Mouse (Mus musculus) embryonic facial prominence, embryonic 14.5 days (tissue): ENCODE results near the gene Dynlt1b. TPM values are rescaled to one million over a fixed set of nuclear protein-coding genes. Genes with fewer than 3 reads are reported as not detected.
"Not testable (repeated sequence)": the region's sequence is repeated elsewhere in the genome, so short reads cannot be mapped to it uniquely, and the experiment has no call there.

Experiments
- ATAC-seq: fragments of 200-750 bp; cut with Nextera tagmentation; 2 replicates; pipeline ENCODE4 v1.8.0; 2017; ENCODE audit warnings: low read depth, moderate number of reproducible peaks, moderate TSS enrichment
- DNase-seq: peaks from one replicate; pipeline ENCODE4 v3.0.0-alpha.2; 2015; ENCODE audit warnings: low spot score
- H3K27ac ChIP-seq: fragments of 300-500 bp; sonication (generic); replicated peaks from 2 replicates; pipeline ENCODE4 v1.5.1; 2014; ENCODE audit warnings: low read depth, mild to moderate bottlenecking, low read length, moderate library complexity
- H3K27me3 ChIP-seq: fragments of 300-500 bp; sonication (generic); replicated peaks from 2 replicates; pipeline ENCODE4 v1.6.1; 2014; ENCODE audit warnings: low read length; ENCODE audit not compliant: control insufficient read depth, insufficient read depth
- H3K36me3 ChIP-seq: fragments of 300-500 bp; sonication (generic); 2 replicates; pipeline ENCODE4 v1.6.1; 2014; ENCODE audit warnings: low read length, mixed read lengths; ENCODE audit not compliant: control insufficient read depth, insufficient read depth
- H3K4me1 ChIP-seq: fragments of 300-500 bp; sonication (generic); 2 replicates; pipeline ENCODE4 v1.6.1; 2014; ENCODE audit warnings: antibody characterized with exemption, low read length; ENCODE audit not compliant: control insufficient read depth, insufficient read depth
- H3K4me2 ChIP-seq: fragments of 300-500 bp; sonication (generic); 2 replicates; pipeline ENCODE4 v1.6.1; 2014; ENCODE audit warnings: low read depth, mild to moderate bottlenecking, low read length, moderate library complexity, mixed read lengths
- H3K4me3 ChIP-seq: fragments of 300-500 bp; sonication (generic); 2 replicates; pipeline ENCODE4 v1.5.1; 2014; ENCODE audit warnings: low read depth, mild to moderate bottlenecking, low read length
- H3K9ac ChIP-seq: fragments of 300-500 bp; sonication (generic); 2 replicates; pipeline ENCODE4 v1.6.1; 2014; ENCODE audit warnings: low read depth, mild to moderate bottlenecking, low read length, moderate library complexity, mixed read lengths
- H3K9me3 ChIP-seq: fragments of 300-500 bp; sonication (generic); 2 replicates; pipeline ENCODE4 v1.6.1; 2016; ENCODE audit warnings: low read length; ENCODE audit not compliant: control insufficient read depth
- WGBS: fragments of 180-500 bp; shearing (Covaris S2); extraction: QIAGEN DNeasy Blood & Tissue Kit; methylation state at CpG from one replicate; pipeline ENCODE4 v1.1.7; 2014; 5-methylcytosine and 5-hydroxymethylcytosine counted together
- polyA plus RNA-seq: library from polyadenylated mRNA; unstranded; fragments of >200 nt; fragmentation: Nextera tagmentation; extraction: Ambion mirVana; gene quantifications from 2 replicates; pipeline ENCODE4 v1.2.1, GENCODE M21; 2014

Gene Dynlt1b
- polyA plus RNA-seq, 1 experiment from 2014 or later, result 584 TPM

DNA sequence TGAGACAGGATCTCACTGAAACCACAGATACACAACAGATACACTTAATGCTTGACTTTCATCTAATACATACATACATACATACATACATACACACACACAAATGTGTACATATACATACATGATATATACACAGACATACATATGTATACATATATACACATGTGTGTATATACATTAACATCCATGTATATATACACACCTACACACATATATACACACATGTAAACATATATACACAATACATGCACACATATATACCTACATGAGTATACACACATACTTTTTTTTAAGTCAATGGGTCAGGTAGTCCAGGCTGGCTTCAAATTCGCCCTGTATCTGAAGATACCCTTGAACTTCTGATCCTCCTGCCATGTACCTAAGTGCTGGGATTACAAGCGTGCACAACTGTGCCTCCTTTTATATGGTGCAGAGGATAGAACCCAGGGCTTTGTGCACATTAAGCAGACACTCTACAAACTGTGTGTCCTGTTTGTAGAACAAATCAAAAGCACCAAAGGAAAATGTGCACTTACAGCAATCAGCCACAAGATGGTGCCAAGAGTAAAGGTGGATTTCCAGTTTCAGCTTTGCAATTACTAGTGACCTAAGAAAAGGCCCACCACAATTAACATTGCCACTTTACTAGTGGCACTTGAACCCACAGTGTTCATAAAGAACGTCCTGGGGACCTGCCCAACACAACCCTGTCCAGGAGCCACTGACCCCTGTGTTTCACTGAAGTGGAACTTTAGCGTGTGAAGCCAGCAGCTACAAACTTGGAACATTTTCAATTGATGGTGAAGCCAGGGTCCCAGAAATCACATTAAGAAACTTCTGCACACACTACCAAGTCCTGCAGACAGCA, 37.2 kb upstream of the Dynlt1b start:
- not testable (repeated sequence) for H3K4me1 ChIP-seq, ATAC-seq, H3K27ac ChIP-seq, H3K27me3 ChIP-seq, H3K9me3 ChIP-seq, H3K9ac ChIP-seq, DNase-seq, H3K36me3 ChIP-seq, H3K4me2 ChIP-seq, H3K4me3 ChIP-seq
- no CpG with 5 or more reads among the region's 4 CpGs for WGBS

DNA sequence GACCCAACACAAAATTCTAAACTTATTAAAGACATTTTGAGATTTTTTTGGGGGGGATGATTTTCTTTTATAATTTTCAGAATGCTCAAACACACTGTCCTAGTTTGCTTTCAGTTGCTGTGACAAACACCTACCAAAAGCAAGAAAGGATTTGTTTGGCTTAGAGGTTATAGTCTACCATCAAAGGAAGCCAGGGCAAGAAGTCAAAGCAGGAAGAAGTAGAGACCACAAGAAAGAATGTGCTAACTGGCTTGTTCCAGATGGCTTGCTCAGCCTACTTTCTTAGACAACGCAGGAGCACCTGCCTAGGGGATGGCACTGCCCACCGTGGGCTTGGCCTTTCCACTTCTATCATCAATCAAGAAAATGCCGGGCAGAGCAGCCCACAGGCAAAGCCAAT, 31.8 kb upstream of the Dynlt1b start:
- 100% methylated on average over 1 of the region's 3 CpGs for WGBS

DNA sequence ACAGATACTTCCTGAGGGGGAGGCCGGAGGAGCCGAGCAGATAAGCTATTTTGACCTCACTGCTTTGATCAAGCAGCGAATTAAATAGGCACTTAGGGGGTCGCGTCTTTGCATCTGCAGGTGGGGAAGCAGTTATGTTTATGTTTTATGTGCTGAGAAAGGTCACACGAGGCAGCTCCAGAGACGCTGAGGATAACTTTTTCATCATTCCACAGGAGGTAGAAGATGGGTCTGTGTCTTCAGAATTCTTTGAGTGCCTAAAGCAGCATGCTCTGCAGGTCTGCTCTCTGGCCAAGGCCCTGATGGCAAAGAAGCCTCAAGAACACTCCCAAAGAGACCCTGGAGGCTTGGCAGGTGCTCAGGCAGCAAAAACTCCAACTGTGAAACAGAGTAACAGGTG, 31.1 kb upstream of the Dynlt1b start:
- peak; percentile 0 for DNase-seq
- 33% methylated on average over 7 of the region's 7 CpGs for WGBS
- not testable (repeated sequence) for ATAC-seq, H3K27ac ChIP-seq, H3K4me1 ChIP-seq, H3K4me3 ChIP-seq, H3K36me3 ChIP-seq, H3K27me3 ChIP-seq, H3K9ac ChIP-seq, H3K9me3 ChIP-seq, H3K4me2 ChIP-seq

More for the DNA sequence above, 31.8 kb upstream of the Dynlt1b start:
- H3K9me3 ChIP-seq, H3K27ac ChIP-seq, H3K4me3 ChIP-seq, H3K9ac ChIP-seq, DNase-seq, ATAC-seq, H3K4me1 ChIP-seq, H3K27me3 ChIP-seq, H3K36me3 ChIP-seq, H3K4me2 ChIP-seq: not testable (repeated sequence)

DNA sequence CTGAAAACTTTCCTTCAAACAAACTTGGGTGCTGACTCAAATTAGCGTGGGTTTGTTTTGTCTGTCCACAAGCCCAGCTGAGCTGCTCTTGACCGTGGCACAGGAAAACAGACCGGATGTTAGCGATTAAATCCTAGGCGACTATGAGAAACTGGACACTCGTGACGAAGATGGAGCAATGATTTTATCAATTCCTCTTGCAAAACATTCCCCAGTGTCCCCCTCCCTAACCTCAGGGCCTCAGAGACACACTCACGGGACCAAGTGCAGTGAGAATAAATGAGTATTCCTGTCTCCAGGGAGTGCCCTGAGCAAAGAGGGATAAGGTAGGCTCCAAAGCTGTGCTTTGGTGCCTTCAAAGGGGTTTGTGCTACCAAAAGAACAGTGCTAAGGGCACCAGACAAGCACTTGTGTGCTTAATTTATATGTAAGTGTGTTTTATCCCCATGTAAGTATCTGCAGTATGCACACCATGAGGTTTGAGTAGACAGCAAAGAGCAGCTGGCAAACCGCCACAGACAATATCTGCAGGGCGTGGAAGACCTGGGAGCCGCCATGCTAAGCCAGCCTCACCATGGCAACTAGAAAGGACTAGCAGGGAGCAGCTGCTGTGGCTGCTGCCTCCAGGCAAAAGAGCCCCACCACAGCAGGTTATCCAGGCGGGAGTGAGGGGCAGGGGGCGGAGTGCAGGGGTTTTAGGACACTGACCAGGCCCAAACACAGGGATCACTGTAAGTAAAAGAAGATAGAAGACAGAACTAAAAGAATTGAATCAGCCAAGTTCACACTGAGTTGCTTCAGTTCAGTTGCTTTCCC, 30.4 kb upstream of the Dynlt1b start:
- H3K9me3 ChIP-seq, H3K36me3 ChIP-seq, H3K4me1 ChIP-seq, H3K4me2 ChIP-seq, H3K9ac ChIP-seq, H3K4me3 ChIP-seq, H3K27me3 ChIP-seq: not testable (repeated sequence)
- DNase-seq (peak; percentile 29), ATAC-seq (peak; percentile 92)
- WGBS, result 14% methylated on average over 6 of the region's 13 CpGs
- peak overlapping the region; percentile 64 for H3K27ac ChIP-seq

DNA sequence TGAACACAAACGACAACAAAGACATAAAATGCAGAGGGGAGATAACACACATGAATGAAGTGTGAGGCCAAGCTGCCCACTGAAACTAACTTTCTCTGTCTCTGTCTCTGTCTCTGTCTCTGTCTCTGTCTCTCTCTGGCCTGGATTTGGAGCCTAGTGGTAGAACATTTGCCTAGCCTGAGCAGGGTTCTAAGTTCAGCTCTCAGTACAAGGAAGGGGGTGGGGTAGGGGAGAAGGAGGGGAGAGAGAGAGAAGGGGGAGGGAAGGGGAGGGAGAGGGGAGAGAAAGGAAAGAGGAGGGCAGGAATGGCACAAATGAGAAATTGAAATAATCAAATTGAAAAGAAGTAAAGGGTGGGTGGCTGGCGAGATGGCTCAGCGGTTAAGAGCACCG, 29.8 kb upstream of the Dynlt1b start:
- DNase-seq, H3K4me3 ChIP-seq, H3K4me1 ChIP-seq, H3K36me3 ChIP-seq, H3K27me3 ChIP-seq, H3K9ac ChIP-seq, H3K9me3 ChIP-seq, H3K4me2 ChIP-seq: not testable (repeated sequence)
- WGBS, result 76% methylated on average over 4 of the region's 4 CpGs
- ATAC-seq, result peak; percentile 11; the same call in 1 of the 2 replicates
- peak overlapping the region; percentile 64 for H3K27ac ChIP-seq

DNA sequence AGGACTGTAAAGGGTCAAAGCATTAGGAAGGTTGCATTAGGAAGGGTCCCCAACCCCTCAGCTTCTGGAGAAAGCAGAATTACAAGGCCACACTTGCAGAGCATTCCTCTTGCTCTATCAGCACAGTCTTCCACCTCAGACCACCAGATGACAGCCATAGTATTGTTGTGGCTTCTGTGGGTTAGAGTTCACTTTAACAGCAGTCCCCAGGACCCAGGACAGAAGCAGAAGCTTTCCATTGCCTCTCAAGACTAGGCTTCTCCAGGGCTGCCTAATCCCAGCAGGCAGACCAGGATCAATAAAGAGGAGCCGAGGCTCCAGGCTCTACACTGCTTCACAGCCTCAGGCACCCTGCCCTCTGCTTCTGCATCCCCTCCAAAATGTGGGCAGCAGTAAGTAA, 25.4 kb upstream of the Dynlt1b start:
- not testable (repeated sequence) for H3K9me3 ChIP-seq, ATAC-seq, H3K4me3 ChIP-seq, H3K9ac ChIP-seq, H3K4me1 ChIP-seq, H3K36me3 ChIP-seq, H3K27ac ChIP-seq, DNase-seq, H3K4me2 ChIP-seq, H3K27me3 ChIP-seq
- WGBS, result 24% methylated on average over 1 of the region's 1 CpGs

DNA sequence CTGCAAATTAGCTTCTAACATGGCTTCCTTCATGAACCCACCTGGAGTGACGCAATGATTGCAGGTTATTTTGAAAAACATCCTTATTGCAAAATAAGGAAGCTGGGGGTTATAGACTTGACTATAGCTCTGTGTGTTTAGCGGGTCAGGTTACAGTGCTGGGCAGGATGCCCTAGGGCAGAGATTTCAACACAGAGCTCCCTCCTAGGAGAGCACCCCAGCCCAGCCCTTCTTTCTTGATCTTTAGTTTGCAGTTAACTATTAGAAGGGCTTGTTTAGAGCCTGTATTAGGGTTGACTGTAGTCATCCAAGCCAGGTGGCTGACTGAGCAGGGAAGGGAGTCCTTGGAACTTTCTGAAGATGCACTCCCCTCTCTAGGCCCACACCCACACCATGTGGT, 22.9 kb upstream of the Dynlt1b start:
- H3K9ac ChIP-seq, DNase-seq, H3K9me3 ChIP-seq, H3K27ac ChIP-seq, H3K4me2 ChIP-seq, H3K27me3 ChIP-seq, H3K4me3 ChIP-seq, H3K4me1 ChIP-seq, H3K36me3 ChIP-seq: not testable (repeated sequence)
- ATAC-seq, result peak; percentile 89
- WGBS, result no CpG with 5 or more reads among the region's 2 CpGs

DNA sequence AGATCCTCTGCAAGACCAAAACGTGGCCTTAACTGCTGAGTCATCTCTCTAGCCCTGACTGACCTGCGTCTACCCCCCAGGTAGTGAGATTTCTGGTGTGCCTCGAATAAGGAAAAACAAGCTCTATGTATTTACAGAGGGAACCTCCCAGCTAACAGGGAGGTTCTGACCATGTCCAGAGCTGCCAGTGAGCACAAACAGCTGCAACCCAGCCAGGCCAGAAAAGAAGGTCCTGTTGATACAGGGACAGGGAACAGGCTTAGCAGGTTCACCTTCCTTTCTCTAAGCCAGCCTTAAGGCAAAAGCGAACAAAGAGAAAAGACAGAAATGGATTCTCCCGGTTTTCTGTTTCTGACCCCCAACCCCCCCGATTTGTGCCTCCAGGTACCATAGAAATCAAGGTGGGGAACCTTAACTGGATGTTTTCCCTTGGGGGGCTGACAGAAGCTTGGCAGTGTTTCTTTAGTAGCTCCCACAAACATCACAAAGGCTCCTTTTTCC, 19.1 kb upstream of the Dynlt1b start:
- not testable (repeated sequence) for H3K9me3 ChIP-seq, H3K4me2 ChIP-seq, H3K27me3 ChIP-seq, H3K27ac ChIP-seq, H3K9ac ChIP-seq, H3K4me1 ChIP-seq, H3K4me3 ChIP-seq, H3K36me3 ChIP-seq
- 41% methylated on average over 6 of the region's 6 CpGs for WGBS
- peak; percentile 68; the same call in 1 of the 2 replicates for ATAC-seq
- peak; percentile 54 for DNase-seq
